Mouse (Mus musculus) urinary bladder, postnatal 25 days (tissue): Measurements from ENCODE around the gene Tgfbr3.
"Not testable (repeated sequence)": the region's sequence is repeated elsewhere in the genome, so short reads cannot be mapped to it uniquely, and the experiment has no call there.

Experiments used
- DNase-seq: peaks from one replicate; pipeline ENCODE4 v3.0.0; 2022; ENCODE audit warnings: low spot score

The Tgfbr3 gene

DNA sequence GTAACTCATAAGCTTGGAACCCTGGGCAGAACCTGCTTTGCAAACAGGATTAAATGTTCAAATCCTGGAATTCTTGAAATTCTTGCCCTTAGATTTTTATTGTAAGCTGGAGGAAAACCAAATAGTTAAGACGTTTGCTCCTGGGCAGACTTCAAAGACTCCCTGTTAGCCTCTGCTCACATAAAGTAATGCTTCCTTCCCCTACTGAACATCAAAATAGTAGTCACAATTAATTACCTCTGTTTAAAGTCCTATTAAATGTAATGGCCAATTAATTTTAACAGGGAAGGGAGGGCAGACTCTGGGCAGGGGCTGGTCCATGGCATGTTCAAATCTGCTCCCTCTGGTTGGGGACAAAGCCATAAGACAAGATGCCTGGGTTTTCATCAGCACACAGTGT is 49.2 kb downstream of the Tgfbr3 start:
- no peak for DNase-seq

DNA sequence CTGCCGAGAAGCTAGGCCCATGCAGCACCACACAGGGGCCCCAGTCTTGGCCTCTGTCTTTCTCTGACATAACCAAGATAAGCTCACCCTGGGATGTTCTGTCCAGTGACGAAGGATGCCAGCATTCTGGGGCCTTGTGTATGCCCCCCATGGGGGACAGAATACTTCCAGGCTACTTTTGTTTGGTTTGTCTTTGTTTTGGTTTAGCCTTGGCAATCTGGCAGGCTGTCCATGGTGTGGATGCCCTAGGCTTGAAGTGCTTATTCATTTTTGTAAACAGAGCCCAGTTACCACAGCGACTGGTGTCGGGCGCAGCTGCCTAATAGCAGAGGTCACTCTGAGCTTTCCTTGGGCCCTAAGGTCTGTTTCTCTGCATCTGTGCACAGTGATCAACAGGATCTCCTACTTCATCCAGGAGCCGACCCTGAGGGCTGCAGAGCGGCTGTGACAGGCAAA is 51.4 kb downstream of the Tgfbr3 start:
- no peak for DNase-seq

DNA sequence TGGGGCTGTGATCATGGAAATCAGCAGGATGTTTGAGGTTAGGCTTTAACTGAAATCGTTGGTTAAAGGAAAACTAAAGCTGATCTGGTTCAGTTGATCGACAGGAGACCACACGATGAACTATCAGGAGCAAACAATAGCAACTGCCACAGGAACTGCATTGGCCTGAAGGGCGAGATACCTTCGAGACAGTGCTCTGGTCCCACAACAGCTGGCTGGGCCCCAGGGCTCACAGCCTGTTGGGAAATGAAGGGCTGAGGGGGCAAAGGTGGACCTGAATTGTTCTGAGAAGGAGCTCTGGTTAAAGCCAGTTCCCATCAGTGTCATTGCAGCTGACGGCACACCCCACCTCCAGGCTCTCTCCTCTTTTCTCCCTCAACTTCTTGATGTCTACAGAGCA is 52.5 kb downstream of the Tgfbr3 start:
- DNase-seq = no peak

DNA sequence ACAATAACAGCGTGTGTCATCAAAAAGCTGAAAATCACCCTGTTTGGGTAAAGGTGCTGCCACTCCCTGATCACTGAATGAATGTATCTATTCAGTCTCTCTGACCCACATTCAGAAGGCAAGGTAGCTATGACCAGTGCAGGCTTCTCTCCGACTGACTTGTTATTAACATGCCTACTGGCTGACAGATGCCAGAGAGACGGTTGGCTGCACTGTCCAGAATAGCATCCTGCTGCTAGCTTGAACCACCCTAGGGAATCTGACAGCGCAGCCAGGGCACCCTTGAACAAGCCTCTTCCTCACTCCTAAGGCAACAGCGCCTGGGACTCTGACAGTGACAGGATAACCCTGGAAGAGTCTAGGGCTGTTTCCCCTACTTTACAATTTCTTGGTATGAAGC is 53.4 kb downstream of the Tgfbr3 start:
- DNase-seq = no peak

DNA sequence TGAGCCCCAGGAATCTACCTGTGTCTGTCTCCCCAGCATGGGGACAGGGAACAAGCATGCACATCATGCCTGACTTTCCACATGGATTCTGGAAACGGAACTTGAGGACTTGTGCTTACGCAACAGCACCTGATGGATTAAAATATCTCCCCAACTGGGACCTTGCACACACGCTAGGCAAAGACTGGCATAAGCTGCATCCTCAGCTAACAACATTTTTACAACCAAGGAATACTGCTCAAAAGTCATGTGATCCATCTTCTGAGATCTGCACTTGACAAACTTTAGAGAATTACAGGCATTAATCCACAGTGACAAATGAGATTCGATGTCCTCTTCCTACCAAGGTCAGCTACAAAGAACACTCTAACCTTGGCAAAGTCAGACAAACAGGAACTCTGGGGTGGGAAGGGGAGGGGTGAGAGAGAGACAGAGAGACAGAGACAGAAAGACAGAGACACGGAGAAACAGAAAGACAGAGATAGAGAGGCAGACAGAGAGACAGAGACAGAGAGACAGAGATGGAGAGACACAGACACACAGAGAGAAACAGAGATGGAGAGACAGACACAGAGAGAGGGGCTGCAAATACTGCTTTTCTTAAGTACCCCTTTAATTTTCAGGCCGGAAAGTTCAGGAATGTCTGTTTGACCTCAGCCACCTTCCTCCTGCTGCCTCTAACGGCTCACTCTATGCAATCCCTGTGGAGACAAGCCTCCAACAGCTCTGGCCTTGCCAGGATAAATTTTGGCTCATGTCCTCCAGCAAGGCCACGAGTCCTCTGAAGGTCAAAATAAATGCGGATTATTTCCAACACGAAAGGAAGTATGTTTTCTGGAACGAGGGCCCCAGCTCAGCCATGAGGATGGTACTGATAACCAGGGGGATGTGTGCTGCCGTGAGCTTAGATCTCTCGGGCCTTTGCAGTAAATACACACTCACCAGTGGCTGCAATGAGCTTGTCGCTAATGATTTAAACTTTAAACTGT is 55.8 kb downstream of the Tgfbr3 start:
- DNase-seq = no peak

DNA sequence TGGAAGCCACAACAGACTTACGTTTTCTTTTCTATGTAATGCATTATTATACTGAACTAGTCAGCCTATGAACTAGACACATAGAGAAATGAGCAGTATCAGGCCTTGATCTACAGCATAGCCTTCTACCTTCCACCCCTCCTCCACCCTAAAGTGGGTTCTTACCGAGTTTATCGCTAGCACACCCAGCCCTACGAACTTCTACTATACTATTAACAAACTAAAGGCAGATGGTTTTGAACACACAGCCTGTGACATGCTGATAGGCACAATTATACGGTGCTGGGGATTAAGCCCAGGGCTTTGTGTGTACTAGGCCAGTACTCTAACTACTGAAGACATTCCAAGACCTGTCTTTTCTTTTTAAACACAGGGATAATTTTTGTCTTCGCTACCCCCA is 59.2 kb downstream of the Tgfbr3 start:
- no peak for DNase-seq

DNA sequence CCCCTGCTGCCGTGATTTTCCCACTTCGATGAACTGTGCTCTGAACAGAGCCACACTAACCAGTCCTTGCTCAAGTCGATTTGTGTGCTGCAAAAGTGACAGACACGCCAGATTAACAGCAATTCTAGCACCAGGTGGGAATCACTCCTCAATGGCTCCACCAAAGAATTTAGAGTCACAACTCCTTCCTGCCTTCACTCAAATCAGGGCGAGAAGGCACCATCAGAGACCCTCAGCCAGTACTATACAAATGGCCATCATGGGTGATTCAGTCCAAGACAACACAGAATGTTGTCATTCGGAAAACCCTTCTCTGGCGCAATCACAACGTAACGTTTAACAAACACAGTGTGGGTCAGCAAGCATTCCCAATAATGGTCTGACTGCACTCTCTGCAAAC is 60.4 kb downstream of the Tgfbr3 start:
- DNase-seq = no peak

DNA sequence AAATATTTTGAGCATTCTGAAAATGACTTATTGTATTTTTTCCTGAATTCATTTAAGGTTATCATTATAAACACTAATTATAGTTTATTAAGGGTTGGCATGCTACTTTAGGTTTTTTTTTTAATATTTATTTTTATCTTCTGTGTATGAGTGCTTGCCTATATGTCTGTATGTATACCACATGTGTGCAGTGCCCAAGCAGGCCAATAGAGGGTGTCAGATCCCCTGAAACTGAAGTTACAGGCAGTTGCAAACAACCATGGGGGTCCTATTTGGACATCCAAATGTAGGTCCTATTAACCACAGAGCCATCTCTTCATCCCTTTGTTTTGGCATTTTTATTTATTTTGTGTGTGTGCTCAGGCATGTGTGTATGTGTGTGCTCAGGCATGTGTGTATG is 61.8 kb downstream of the Tgfbr3 start:
- no peak for DNase-seq

DNA sequence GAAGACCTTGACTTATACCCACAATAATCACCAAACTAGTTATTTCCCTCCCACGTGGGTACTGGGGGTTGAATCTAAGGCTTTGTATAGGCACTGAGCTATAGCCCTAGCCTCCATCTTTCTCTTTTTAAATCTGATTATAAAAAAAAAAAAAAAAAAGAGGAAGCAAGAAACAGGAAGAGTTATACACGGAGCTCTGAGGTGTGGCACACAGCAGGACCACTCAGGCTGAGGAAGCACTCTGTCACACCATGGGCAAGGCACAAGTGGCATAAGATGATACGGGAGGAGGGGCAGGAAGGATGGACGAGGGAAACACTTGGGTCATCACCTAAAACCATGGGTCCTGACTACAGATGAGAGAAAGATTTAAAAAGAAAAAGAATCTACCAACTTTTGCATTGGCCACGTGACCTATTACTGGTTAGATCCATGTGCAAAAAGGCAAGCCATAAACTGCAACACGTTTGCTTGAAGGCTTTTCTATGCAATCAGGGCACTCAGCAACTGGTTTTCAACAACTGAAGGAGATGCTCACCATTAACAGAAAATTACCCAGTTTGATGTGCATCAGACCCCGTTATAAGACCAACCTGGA is 64.5 kb downstream of the Tgfbr3 start:
- DNase-seq = no peak

DNA sequence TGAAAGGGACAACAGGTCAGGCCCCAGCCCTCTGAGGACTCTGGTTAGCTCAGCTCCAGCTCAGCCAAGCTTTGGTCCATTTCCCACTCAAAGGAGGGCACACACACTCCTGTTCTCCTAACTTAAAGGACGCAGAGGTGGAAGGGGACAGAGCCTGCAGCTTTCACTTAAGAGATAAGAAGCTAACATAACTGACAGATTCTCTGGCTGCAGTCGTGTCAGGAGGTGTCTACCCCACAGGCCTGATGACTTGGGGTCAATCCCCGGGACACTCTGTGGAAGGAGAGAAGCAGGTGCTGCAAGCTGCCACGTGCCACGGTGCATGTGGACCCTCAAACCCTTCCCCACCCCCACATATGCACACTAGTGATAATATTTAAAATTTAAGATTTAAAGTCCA is 65.3 kb downstream of the Tgfbr3 start:
- no peak for DNase-seq

DNA sequence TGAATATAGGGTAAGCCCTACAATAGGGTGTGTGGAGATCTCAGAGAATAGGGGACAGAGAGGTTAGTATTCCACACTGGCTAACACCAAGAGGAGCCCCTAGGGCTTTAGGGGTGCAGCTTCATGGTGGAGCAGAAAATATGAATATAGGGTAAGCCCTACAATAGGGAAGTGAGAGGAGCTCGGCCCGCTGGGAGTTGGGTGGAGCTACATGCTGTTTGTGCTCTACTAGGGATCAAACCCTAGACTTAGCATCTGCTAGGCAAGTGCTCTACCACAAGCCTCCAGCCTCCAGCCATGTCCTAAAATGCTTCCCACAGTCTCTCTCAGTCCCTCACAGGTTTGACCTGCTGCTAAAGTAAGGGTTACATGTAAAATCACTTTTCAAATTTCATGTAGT is 65.9 kb downstream of the Tgfbr3 start:
- not testable (repeated sequence) for DNase-seq

DNA sequence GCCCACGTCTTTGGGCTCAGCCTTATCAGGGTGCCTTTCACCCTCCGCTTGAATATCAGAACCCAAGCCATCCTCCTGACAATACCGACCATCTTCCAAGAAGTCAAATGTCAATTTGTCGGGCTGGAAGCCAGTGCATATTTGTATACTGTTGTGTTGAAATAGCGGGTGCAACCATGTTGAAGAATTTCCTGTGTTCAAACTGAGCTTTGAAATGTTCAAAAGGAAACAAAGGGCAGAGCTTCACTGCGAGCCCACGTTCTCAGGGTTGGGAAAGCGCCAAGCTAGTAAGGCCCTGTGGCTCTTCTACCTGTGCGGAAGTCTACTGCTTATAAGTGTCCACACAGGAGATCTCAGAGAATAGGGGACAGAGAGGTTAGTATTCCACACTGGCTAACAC is 66.4 kb downstream of the Tgfbr3 start:
- no peak for DNase-seq

DNA sequence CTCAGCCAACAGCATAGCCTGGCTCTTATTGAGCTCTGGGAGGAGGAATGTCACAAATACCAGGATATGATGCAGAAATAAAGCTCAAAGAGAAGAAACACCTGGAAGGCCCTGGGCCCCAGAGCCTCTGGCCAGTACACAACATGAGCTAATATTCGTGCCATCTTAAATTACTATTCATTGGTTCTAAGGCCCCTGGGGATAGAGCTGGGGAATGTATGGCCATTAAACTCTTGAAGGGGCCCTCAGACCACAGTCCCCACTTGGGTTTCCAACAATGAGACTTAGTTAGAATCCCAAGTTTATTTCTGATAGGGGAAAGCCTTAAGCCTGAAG is 66.8 kb downstream of the Tgfbr3 start:
- no peak for DNase-seq

DNA sequence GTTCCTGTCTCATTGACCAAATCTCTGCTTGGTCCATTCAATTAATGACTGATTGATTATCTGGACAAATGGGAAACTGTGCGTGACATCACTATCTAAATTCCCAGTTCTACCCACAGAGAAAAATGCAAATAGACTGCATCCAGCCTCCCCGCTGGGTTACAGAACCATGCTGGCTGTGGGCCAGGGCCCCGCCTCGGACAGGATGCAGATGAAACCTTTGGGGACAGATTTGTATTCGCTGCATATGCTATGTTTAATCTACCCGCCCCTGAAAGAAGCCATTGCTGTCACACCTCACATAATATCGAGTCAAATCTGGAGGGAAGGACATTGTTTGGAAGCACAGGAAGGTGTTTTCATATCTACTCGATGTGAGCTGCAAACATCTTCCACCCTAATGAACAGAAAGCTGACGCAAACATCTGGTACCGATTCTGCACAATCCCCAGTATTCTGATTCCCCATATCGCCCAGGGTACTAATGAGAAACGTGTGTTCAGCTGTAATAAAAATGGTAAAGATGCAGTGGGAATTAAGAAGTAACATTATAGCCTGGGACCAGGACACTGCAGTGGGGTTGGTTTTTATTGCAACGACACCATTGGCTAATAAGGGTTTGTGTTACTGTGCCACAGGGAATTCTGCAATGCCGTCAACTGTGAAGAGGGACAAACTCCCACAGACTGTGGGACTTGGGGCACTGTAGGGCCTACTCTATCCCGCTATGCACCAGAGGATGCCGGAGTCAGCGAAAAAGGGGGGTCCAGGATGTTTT is 67.3 kb downstream of the Tgfbr3 start:
- no peak for DNase-seq

DNA sequence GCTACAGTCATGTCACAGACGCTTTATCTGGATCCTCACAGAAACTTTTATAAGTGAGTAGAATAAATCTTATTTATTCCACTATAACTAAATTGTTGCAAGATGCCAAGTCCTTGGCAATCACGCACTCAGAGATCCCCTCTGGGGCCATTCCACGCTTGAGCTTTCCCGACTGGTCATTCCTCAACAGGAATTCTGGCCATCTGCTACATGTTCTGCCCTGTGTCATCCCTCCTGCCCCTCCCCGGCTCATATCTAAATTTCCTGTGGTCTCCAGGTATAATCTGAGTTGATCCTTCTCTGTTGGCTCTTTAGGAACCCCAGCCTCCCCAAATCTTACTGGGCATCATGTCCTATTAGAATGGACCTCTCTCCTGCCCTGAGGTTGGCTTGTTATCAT is 68.5 kb downstream of the Tgfbr3 start:
- no peak for DNase-seq

DNA sequence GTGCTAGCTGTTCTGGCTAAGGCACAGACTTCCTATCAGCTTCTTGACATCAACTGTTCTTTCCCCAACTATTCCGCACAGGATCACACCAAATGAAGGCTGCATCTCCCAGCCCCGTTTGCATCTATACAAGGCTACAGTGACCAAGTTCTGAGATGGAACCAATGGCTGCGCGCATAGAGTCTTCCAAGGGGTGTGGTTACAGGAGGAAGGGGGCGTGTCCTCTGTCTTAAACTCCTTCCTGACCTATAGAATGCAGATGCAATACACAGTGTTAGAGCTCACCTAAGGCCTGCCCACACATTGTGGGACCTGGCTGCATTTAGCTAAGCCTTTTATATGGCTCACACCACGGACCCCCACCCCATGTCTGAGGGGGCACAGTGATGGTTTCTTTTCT is 69.5 kb downstream of the Tgfbr3 start:
- DNase-seq = no peak

DNA sequence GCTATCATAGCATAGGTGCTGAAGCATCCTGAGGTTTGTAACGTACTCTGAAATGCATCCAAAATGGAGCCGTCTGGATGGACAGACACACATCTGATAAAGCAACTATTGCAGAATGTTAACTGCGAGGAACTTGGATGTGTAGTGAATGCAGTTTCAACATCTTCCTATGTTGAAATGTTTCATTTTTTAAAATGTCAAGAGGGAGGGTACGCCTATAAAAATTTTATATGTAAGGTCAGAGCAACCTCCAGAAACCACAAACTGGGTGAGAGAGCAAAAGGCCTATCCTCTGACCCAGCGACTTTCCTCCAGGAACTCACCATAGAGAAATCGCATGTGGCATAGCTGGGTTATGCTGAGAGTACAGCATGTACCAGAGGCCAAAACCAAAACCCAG is 70.1 kb downstream of the Tgfbr3 start:
- no peak for DNase-seq

DNA sequence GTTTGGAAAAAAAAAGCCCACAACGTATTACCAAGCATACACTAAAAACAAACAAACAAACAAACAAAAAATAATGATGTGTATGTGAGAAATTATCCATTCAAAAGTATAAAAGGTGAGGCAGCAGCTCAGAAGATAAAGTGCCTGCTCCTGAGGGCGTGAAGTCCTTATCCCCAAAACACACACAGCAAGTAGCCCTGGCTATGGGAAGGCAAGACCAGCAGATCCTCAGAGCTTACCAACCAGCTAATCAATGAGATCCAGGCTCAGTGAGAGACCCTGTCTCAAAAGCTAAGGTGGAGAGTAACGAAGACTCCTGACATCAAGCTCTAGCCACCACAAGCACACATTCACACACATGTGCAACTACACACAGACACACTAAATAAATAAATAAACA is 70.8 kb downstream of the Tgfbr3 start:
- DNase-seq = no peak

DNA sequence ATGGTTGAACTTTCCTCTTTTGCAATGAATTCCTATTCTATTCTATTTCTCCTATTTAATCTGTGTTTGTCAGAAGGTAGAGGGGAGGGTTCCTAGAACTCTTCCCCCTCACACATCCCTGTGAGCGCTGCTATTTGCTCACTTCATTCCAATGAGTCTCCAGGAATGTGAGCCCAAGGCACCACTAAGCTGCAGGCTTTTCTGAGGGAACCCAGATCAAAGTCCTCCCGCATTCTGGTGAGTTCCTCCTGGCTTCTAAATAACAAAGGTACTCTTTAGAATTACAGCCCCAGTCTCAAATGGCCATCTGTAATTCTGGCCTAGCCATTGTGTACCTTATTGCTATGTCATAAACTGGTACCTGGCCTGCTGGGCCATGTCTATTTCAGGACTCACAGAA is 72.3 kb downstream of the Tgfbr3 start:
- DNase-seq = no peak

DNA sequence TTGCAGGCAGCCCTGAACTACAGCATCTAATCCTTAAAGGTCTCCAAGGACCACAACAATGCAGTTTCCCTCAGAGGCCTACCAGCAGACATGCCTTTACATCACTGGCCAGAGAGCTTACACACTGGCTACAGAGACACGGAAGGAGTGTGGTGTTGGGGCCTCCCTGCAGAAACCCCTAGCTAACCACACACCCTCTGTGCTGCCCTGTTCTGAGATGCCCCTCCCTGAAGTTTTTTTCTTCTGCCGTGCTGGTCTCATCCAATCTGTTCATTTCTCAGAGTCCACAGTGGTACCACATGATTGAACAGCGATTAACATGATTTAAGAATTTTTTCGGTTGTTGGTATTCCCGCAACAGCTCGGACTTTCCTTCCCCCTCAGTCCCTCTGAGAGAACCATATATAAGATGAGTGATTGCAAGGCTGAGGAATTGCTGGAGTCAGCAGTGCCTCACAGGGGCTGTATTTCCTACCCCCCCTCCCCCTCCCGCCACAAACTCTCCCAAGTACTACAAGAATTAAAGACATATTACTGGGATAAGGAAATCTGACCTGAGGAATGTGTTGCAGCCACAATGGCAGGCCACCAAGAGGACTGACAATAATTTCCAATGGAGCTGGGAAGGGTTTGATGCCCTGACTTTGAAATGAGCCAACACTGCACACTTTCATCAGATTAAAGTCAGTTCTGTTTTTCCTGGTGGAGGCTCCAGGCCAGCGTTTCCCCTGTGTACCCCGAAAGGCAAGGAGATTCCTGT is 75.9 kb downstream of the Tgfbr3 start:
- DNase-seq = no peak

DNA sequence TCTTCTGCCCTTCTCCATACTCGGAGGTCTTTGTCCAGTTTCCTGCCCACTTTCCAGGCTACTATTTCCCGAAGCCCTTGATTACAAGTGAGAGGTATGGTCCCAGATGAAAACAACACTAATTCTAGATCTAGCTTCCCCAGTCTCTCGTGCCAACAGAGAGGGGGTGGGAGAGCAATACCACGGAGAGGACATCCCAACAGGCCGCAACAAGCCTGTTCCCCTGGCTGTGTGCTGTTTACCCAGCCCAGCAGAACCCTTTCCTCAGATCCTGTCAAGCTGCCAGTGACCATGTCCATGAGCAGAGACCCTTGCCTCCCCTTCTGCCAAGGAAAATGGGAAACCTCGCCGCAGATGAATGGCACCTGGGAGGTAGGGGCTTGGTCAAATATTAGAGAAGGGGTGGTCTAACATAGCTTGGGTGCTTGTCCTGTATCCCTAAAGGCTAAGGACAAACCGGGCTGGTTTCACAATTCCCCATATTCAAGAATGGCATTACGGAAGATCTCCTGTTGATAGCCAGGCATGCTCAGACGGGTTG is 77.5 kb downstream of the Tgfbr3 start:
- DNase-seq = peak; percentile 36

DNA sequence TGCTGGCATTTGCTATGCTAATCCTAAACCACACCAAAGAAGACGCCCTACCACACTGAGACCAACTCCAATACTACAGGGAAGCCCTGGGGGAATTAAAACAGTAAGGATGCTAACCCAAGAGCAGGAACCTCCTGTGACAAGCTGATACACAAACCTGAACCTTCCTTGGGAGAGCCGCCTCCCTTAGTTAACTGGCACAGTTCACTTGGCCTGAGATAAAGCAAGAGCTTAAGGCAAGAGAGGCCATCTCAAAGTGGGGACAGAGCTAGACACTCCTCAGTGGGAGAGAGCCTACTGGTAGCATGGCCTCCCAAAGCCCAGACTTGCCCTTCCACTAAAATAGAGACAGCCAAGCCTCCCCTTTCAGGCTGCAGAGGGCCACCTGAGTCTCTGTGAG is 79.4 kb downstream of the Tgfbr3 start:
- no peak for DNase-seq
